Mouse (Mus musculus) kidney, adult 9 months (tissue): ENCODE measurements around the gene Plppr5.
A peak's percentile ranks its signal among the peaks of the same experiment; 100 is the strongest.

ENCODE experiments used
- DNase-seq: peaks from one replicate; pipeline ENCODE4 v3.0.0; 2022

Plppr5 gene

GRCm38 (mm10) chr3:117708788-117709187, 134.2 kb downstream of the Plppr5 start:
- peak; percentile 10 for DNase-seq

GRCm38 (mm10) chr3:117716534-117717280, 142.1 kb downstream of the Plppr5 start:
- no peak for DNase-seq

GRCm38 (mm10) chr3:117723390-117723789, 148.8 kb downstream of the Plppr5 start:
- no peak for DNase-seq

DNA sequence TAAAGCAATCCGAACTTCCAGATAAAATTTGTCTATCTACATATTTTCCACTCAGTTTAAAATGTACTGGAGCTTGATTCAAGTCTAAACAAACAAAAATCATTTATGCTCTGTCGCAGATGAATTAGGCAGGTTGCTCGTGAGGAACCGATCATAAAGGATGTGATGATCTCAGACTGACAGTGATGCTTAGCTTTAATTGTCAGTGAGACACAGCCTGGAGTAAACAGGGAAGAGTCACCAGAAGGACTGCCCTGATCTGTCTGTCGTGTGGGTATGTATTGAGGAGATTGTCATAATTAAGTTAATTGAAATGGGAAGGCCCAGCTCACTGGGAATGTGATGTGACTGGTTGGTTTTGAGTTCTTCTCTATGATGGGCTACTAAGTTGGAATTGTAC, 149.9 kb downstream of the Plppr5 start:
- no peak for DNase-seq

GRCm38 (mm10) chr3:117725501-117725900, 150.9 kb downstream of the Plppr5 start:
- DNase-seq = no peak

DNA sequence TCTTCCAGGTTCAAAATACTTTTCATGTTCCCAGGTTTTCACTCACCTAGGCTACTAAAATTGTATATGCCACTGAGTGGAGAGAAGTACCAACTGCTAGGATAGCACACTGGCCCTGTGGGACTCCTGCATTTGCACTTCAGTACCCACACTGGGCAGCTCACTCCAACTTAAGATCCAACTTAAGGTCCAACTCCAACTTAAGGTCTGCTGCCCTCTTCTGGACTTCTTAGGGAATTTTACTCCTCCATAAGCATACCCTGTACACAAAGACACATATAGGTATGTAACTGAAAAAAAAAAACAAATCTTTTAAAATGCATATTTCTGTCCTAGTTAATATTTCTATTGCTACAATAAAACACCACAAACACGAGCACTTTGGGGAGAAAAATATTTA, 153.5 kb downstream of the Plppr5 start:
- DNase-seq = no peak

DNA sequence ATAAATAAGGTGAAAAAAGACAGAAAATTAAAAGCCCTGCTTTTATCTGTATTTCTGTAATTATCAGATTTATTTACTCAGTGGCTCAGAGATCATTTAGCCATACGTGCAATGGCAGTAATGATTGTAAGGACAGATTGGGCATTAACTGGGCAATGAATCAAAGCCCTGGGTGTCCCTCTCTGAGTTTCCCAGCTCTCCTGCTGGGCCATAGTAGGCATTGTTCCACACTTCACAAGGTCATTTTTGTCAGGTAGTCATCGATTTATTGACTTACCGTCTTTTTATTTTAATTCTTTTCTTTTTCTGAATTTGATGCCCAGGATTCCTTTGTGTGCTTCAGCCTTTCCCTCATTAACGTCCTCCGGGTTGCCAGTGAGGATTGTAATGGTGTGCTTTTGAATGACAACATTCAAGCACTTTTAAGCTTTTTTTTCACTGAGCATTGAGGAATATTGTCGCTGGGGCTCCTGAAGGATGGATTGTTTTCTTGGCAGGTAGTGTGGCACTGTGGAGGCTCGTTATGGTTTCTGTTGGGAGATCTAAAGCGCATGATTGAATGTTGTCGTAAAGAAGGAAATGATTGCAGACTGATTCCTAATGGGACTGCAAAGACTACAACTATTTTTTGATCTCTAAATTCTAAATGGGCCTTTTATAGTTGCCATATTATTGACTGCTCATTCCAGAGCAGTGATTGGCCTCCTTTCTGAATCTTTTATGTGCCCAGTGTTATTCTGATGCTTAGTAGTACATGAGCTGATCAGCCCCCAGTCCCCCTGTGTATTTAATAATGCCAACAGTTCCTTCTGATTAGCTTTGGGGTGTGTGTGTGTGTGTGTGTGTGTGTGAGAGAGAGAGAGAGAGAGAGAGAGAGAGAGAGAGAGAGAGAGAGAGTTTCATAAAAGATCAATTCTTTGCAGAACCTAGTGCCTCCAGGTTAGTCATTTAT, 154.8 kb downstream of the Plppr5 start:
- DNase-seq = no peak

GRCm38 (mm10) chr3:117731545-117731944, 156.9 kb downstream of the Plppr5 start:
- DNase-seq = no peak

GRCm38 (mm10) chr3:117732661-117733060, 158.0 kb downstream of the Plppr5 start:
- no peak for DNase-seq
